Mouse (Mus musculus) lung, postnatal 0 days (tissue): ENCODE data around the gene Uts2. TPM values are rescaled to one million over a fixed set of nuclear protein-coding genes. Genes with fewer than 3 reads are reported as not detected.

ENCODE experiments used
- ATAC-seq: fragments of 200-750 bp; cut with Nextera tagmentation; 2 replicates; pipeline ENCODE4 v1.8.0; 2017; ENCODE audit warnings: moderate library complexity
- DNase-seq: peaks from one replicate; pipeline ENCODE4 v3.0.0-alpha.2; 2016; ENCODE audit warnings: low spot score
- H3K27ac ChIP-seq: fragments of 300-500 bp; sonication (generic); 2 replicates; pipeline ENCODE4 v1.5.1; 2014; ENCODE audit warnings: antibody characterized with exemption, mild to moderate bottlenecking, low read length, mixed read lengths
- H3K27me3 ChIP-seq: fragments of 300-500 bp; sonication (generic); replicated peaks from 2 replicates; pipeline ENCODE4 v1.6.1; 2014; ENCODE audit warnings: low read length, mixed read lengths; ENCODE audit not compliant: insufficient read depth
- H3K36me3 ChIP-seq: fragments of 300-500 bp; sonication (generic); 2 replicates; pipeline ENCODE4 v1.6.1; 2014; ENCODE audit warnings: low read length, mixed read lengths; ENCODE audit not compliant: insufficient read depth
- H3K4me1 ChIP-seq: fragments of 300-500 bp; sonication (generic); 2 replicates; pipeline ENCODE4 v1.6.1; 2014; ENCODE audit warnings: antibody characterized with exemption, low read depth, low read length, mixed read lengths; ENCODE audit not compliant: insufficient read depth
- H3K4me2 ChIP-seq: fragments of 300-500 bp; sonication (generic); replicated peaks from 2 replicates; pipeline ENCODE4 v1.6.1; 2014; ENCODE audit warnings: low read depth, mild to moderate bottlenecking, low read length, moderate library complexity, mixed read lengths
- H3K4me3 ChIP-seq: fragments of 300-500 bp; sonication (generic); 2 replicates; pipeline ENCODE4 v1.5.1; 2014; ENCODE audit warnings: low read depth, low read length
- H3K9ac ChIP-seq: fragments of 300-500 bp; sonication (generic); replicated peaks from 2 replicates; pipeline ENCODE4 v1.6.1; 2014; ENCODE audit warnings: low read depth, mild to moderate bottlenecking
- H3K9me3 ChIP-seq: fragments of 300-500 bp; sonication (generic); 2 replicates; pipeline ENCODE4 v1.6.1; 2016; ENCODE audit warnings: low read length, mixed read lengths
- CTCF ChIP-seq: IDR thresholded peaks from 2 replicates; pipeline ENCODE4 v1.5.1; 2016; ENCODE audit warnings: antibody characterized with exemption, mild to moderate bottlenecking
- EP300 ChIP-seq: IDR thresholded peaks from 2 replicates; pipeline ENCODE4 v1.6.1; 2016; ENCODE audit warnings: antibody characterized with exemption, mild to moderate bottlenecking, control low read depth
- WGBS: fragments of 180-500 bp; shearing (Covaris S2); extraction: QIAGEN DNeasy Blood & Tissue Kit; methylation state at CpG from one replicate; pipeline ENCODE4 v1.1.7; 2014; 5-methylcytosine and 5-hydroxymethylcytosine counted together
- polyA plus RNA-seq: library from polyadenylated mRNA; unstranded; fragments of >200 nt; fragmentation: Nextera tagmentation; extraction: Ambion mirVana; gene quantifications from 2 replicates; pipeline ENCODE4 v1.2.1, GENCODE M21; 2015

The Uts2 gene
- polyA plus RNA-seq, 1 experiment from 2014 or later, result not detected

GRCm38 (mm10) chr4:150963711-150964110, 33.2 kb upstream of the Uts2 start:
- Histone ChIP-seq H3K27me3 (no peaks in the 10 kb centered on the region), H3K36me3 (no peaks in the 10 kb centered on the region), H3K4me3 (no peak overlapping the region), H3K4me1 (no peaks in the 10 kb centered on the region), H3K27ac (no peak overlapping the region), H3K9me3 (no peaks in the 10 kb centered on the region), H3K4me2 (no peak overlapping the region), H3K9ac (no peak overlapping the region)
- WGBS, result 66% methylated on average over 2 of the region's 2 CpGs
- ATAC-seq (no peak), DNase-seq (no peak)
- TF ChIP-seq CTCF, result no peak
- TF ChIP-seq EP300, result no peak

DNA sequence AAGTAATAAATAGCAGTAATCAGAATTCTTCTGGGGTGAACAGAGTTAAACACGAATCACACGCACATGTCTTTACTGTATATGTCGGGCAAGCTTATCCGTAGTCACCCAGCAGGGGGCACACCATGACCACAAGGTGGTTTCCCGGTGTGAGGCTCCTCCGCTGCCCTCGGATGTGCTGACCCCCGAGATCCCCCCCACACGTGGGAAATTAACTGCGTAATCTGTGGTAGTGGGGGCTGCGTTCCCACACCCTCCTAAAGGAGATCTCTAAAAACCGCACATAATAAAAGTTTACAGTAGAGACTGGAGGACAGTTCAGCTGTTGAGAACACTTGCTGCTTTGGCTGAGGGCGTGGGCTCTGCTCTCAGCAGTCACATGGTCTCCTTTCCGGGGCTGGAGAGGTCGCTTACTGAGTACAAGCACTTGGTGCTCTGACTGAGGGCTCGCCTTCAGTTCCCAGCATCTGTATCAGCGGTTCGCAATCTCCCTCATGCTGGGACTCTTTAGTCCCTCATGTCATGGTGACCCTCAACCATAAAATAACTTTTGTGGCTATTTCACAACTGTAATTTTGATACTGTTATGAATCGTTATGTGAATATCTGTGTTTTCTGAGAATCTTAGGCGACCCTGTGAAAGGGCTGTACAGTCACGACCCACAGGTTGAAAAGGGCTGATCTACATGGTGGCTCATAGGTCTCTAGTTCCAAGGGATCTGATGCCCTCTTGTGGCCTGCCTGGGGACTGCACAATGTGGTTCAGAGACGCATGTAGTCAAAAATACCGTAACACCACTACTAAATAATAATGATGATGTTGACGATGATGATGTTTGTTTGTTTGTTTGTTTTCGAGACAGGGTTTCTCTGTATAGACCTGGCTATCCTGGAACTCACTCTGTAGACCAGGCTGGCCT, 32.0 kb upstream of the Uts2 start:
- Histone ChIP-seq H3K4me3 (peak overlapping the region; percentile 12; the same call in 1 of the 2 replicates), H3K9me3 (no peaks in the 10 kb centered on the region), H3K9ac (no peak overlapping the region), H3K4me1 (no peaks in the 10 kb centered on the region), H3K27me3 (no peaks in the 10 kb centered on the region), H3K27ac (no peak overlapping the region), H3K36me3 (no peaks in the 10 kb centered on the region), H3K4me2 (peak overlapping the region; percentile 55)
- 10% methylated on average over 25 of the region's 25 CpGs for WGBS
- TF ChIP-seq EP300 (no peak), CTCF (peak; percentile 89)
- ATAC-seq (peak; percentile 84), DNase-seq (peak; percentile 78)

DNA sequence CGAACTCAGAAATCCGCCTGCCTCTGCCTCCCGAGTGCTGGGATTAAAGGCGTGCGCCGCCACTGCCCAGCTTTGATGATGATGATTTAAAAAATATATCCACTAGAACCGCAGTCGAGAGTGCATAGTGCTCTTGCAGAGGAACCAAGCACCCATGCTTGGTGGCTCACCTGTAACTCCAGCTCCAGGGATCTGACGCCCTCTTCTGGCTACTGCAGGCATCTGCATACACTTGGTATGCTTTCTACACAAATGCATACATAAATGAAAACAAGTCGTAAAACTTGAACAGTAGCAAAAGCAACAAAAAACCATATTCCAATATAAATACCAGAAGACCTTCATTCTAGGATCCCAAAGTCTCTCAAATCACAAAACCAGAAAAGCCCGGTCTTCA, 31.3 kb upstream of the Uts2 start:
- no peaks in the 10 kb centered on the region for H3K36me3 ChIP-seq
- no peak for ATAC-seq
- DNase-seq, result no peak
- H3K4me3 ChIP-seq, result no peak overlapping the region
- no peak overlapping the region for H3K4me2 ChIP-seq
- no peaks in the 10 kb centered on the region for H3K4me1 ChIP-seq
- no peak overlapping the region for H3K27ac ChIP-seq
- H3K9me3 ChIP-seq, result no peaks in the 10 kb centered on the region
- 71% methylated on average over 11 of the region's 11 CpGs for WGBS
- no peak for TF ChIP-seq EP300
- peak; percentile 40 for TF ChIP-seq CTCF
- H3K27me3 ChIP-seq, result no peaks in the 10 kb centered on the region
- H3K9ac ChIP-seq, result no peak overlapping the region

DNA sequence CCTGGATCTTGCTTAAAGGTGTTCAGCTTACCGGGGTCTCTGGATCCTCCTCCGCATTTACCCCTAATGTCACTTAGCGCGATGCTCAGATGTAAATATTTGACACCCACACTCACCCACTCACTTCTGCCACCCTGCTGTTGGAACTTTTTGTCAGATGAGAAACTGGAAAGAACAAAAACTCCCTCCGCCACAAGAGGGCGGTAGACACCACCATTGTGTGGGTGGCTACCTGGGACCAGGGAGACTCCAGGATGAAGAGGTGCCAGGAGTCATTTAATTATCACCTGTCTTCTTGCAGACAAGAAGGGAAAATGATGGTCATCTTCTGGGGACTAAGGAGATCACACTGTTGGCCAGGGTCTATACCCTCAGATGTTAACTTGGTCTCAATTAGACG, 30.3 kb upstream of the Uts2 start:
- DNase-seq (peak; percentile 58), ATAC-seq (no peak)

GRCm38 (mm10) chr4:150968956-150969355, 27.9 kb upstream of the Uts2 start:
- Histone ChIP-seq H3K27me3 (no peaks in the 10 kb centered on the region), H3K9me3 (no peaks in the 10 kb centered on the region), H3K4me2 (no peak overlapping the region), H3K4me3 (no peak overlapping the region), H3K9ac (no peak overlapping the region), H3K36me3 (no peaks in the 10 kb centered on the region), H3K27ac (no peak overlapping the region), H3K4me1 (no peaks in the 10 kb centered on the region)
- WGBS, result 84% methylated on average over 8 of the region's 8 CpGs
- TF ChIP-seq CTCF (no peak), EP300 (no peak)
- DNase-seq (no peak), ATAC-seq (no peak)

More for the DNA sequence above, 30.3 kb upstream of the Uts2 start:
- H3K27me3 ChIP-seq, result no peaks in the 10 kb centered on the region
- no peaks in the 10 kb centered on the region for H3K36me3 ChIP-seq
- H3K27ac ChIP-seq, result no peak overlapping the region
- no peak overlapping the region for H3K9ac ChIP-seq
- H3K9me3 ChIP-seq, result no peaks in the 10 kb centered on the region
- no peak for TF ChIP-seq EP300
- peak; percentile 82 for TF ChIP-seq CTCF
- H3K4me1 ChIP-seq, result no peaks in the 10 kb centered on the region
- no peak overlapping the region for H3K4me3 ChIP-seq
- no peak overlapping the region for H3K4me2 ChIP-seq
- whole genome bisulfite sequencing, result 15% methylated on average over 7 of the region's 7 CpGs

DNA sequence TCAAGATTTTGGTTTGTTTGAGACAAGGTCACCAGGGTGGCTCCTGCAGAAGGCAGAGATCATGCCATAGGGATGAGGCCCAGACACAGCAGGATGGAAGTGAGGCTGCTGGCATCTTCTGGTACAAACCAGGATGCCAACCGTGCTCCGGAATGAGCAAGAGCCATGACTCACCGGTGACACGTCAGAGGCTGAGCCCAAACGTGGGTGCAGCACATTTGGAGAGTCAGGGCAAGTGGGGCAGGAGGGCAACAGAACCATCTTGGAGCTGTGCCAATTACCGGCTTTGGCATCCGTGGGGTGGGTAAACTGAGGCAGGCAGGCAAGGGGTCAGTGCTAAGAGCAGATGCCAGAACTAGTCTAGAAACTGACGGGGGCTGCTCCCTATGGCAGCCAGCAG, 23.6 kb upstream of the Uts2 start:
- Histone ChIP-seq H3K27ac (no peak overlapping the region), H3K36me3 (no peaks in the 10 kb centered on the region), H3K4me3 (no peak overlapping the region), H3K4me1 (no peaks in the 10 kb centered on the region), H3K4me2 (no peak overlapping the region), H3K9ac (no peak overlapping the region), H3K27me3 (no peaks in the 10 kb centered on the region), H3K9me3 (no peaks in the 10 kb centered on the region)
- DNase-seq (no peak), ATAC-seq (no peak)
- TF ChIP-seq EP300 (no peak), CTCF (no peak)
- 63% methylated on average over 8 of the region's 8 CpGs for WGBS
